Mouse (Mus musculus) hindbrain, embryonic 10.5 days (tissue): ENCODE data around the gene Emc10. TPM values are rescaled to one million over a fixed set of nuclear protein-coding genes. Genes with fewer than 3 reads are reported as not detected.
A peak's percentile ranks its signal among the peaks of the same experiment; 100 is the strongest.

Experiments
- DNase-seq: peaks from one replicate; pipeline ENCODE4 v3.0.0-alpha.2; 2017; ENCODE audit warnings: low spot score
- H3K27ac ChIP-seq: fragments of 300-500 bp; sonication (generic); 2 replicates; pipeline ENCODE4 v1.5.1; 2016; ENCODE audit warnings: mild to moderate bottlenecking, moderate library complexity
- H3K27me3 ChIP-seq: fragments of 300-500 bp; sonication (generic); 2 replicates; pipeline ENCODE4 v1.6.1; 2016; ENCODE audit warnings: mild to moderate bottlenecking; ENCODE audit not compliant: poor library complexity, insufficient read depth, severe bottlenecking
- H3K36me3 ChIP-seq: fragments of 300-500 bp; sonication (generic); 2 replicates; pipeline ENCODE4 v1.6.1; 2016; ENCODE audit warnings: mild to moderate bottlenecking, moderate library complexity
- H3K4me1 ChIP-seq: fragments of 300-500 bp; sonication (generic); replicated peaks from 2 replicates; pipeline ENCODE4 v1.6.1; 2016; ENCODE audit warnings: mild to moderate bottlenecking
- H3K4me3 ChIP-seq: fragments of 300-500 bp; sonication (generic); 2 replicates; pipeline ENCODE4 v1.5.1; 2016; ENCODE audit warnings: mild to moderate bottlenecking, moderate library complexity
- H3K9me3 ChIP-seq: fragments of 300-500 bp; sonication (generic); 2 replicates; pipeline ENCODE4 v1.6.1; 2016; ENCODE audit warnings: mild to moderate bottlenecking, moderate library complexity
- WGBS: fragments of 180-500 bp; shearing (Covaris S2); methylation state at CpG from one replicate; pipeline ENCODE4 v1.1.7; 2016; 5-methylcytosine and 5-hydroxymethylcytosine counted together
- polyA plus RNA-seq: library from polyadenylated mRNA; unstranded; fragments of >200 nt; fragmentation: Nextera tagmentation; extraction: Ambion mirVana; gene quantifications from 2 replicates; pipeline ENCODE4 v1.2.1, GENCODE M21; 2016

Gene Emc10
- polyA plus RNA-seq, 1 experiment from 2014 or later, result 122 TPM

DNA sequence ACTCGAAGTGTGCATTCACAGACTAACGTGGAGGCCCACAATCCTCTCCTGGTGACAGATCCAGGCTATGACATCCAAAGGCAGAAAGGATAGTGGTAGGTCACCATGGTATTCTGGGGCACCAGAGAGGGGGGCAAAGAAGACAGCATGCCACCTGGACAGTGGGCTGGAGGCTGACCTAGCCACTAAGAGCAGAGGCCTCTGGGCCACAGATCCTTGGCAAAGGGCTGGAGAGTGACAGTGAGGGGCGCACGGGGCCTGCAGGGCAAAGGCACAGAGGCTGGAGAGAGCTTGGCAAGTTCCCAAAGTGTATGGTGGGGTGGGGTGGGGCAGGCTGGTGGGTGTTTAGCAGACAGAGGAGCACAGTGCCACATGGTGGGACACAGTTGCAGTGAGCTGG, 6.0 kb downstream of the Emc10 start:
- H3K27ac ChIP-seq, result no peak overlapping the region
- H3K36me3 ChIP-seq, result peaks cover 71% of the 10 kb centered on the region
- DNase-seq, result no peak
- H3K4me1 ChIP-seq, result peaks cover 26% of the 10 kb centered on the region
- 98% methylated on average over 4 of the region's 4 CpGs for WGBS
- no peak overlapping the region for H3K4me3 ChIP-seq
- no peaks in the 10 kb centered on the region for H3K27me3 ChIP-seq
- H3K9me3 ChIP-seq, result no peaks in the 10 kb centered on the region

DNA sequence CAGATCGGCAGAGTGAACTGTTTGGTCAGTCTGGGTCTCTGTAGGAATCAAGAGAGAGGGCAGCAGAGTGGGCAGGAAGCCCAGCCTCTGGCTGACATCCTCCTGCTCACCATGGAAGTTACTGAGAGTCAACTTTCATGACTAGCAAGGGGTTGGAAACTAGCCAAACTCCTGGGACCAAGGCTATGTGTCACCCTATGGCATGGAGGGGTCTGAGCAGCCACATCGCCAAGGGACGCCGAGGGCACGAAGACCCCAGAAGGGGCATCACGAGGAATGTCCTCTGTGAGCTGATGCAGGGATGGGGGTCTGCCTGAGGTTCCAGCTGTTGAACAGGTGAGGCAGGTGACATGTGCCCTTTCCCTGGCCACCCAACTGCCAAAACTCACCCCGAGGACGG, 7.8 kb downstream of the Emc10 start:
- peaks cover 58% of the 10 kb centered on the region for H3K36me3 ChIP-seq
- H3K27me3 ChIP-seq, result no peaks in the 10 kb centered on the region
- no peak overlapping the region for H3K4me3 ChIP-seq
- peaks cover 17% of the 10 kb centered on the region for H3K4me1 ChIP-seq
- no peak overlapping the region for H3K27ac ChIP-seq
- 0 out of 2 replicates have a peak, but pooled peaks cover 3% of the 10 kb centered on the region for H3K9me3 ChIP-seq
- 96% methylated on average over 8 of the region's 8 CpGs for WGBS
- DNase-seq, result no peak

DNA sequence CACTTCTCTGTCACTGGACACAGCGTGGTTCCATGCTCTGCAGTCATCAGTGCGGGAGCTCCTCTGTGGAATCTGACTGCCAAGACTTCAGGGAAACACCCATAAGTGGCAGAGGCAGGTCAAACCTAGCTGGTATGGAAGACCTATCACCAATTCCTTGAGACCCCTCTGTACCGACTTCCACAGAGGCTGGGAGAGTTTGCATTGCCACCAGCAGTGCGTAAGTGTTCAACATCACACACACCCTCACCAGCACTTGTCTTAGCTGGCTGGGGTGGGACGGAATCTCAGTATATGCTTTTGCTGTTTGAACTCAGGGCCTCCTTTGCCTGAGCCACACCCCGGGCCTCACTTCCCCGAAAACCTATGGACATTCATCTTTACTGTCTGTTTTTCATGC, 8.4 kb downstream of the Emc10 start:
- Histone ChIP-seq H3K27ac (no peak overlapping the region), H3K36me3 (peaks cover 52% of the 10 kb centered on the region), H3K27me3 (peaks cover 5% of the 10 kb centered on the region), H3K9me3 (0 out of 2 replicates have a peak, but pooled peaks cover 3% of the 10 kb centered on the region), H3K4me3 (no peak overlapping the region), H3K4me1 (peaks cover 17% of the 10 kb centered on the region)
- no peak for DNase-seq
- WGBS, result 90% methylated on average over 7 of the region's 7 CpGs

DNA sequence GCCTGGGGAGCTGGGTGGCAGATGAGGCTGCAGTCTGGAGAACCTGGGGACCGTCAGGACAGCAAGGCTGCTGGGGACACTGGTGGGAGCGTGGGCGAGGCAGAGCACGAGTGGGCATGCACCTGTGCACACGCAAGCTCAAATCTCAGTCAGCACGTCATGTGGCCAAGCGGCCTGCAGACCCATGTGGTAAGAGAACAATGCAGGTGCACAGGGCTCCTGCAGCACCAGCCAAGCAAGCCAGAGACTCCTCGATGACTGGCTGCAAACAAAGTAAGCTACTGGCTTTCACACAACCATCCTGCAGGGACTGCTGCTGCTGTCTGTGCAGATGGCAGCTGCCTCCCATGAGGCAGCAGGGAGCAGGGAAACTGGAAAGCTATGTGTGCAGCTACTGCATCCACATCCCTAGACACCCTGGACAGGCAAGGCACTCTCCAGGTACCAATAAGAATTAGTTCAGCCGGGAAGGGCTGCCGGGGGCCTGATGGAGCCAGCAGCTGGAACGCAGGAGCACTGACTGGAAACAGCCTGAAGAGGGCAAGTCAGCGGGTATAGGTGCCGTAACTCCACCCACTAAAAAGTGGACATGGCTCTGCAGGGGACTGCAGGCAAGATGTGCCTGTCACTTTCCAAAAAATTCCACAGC, 9.3 kb downstream of the Emc10 start:
- Histone ChIP-seq H3K27me3 (peaks cover 13% of the 10 kb centered on the region), H3K4me3 (no peak overlapping the region), H3K27ac (0 out of 2 replicates have a peak overlapping the region, but pooled peaks have one; percentile 19), H3K9me3 (0 out of 2 replicates have a peak, but pooled peaks cover 3% of the 10 kb centered on the region), H3K4me1 (peaks cover 17% of the 10 kb centered on the region), H3K36me3 (peaks cover 43% of the 10 kb centered on the region)
- WGBS, result 71% methylated on average over 13 of the region's 13 CpGs
- no peak for DNase-seq

DNA sequence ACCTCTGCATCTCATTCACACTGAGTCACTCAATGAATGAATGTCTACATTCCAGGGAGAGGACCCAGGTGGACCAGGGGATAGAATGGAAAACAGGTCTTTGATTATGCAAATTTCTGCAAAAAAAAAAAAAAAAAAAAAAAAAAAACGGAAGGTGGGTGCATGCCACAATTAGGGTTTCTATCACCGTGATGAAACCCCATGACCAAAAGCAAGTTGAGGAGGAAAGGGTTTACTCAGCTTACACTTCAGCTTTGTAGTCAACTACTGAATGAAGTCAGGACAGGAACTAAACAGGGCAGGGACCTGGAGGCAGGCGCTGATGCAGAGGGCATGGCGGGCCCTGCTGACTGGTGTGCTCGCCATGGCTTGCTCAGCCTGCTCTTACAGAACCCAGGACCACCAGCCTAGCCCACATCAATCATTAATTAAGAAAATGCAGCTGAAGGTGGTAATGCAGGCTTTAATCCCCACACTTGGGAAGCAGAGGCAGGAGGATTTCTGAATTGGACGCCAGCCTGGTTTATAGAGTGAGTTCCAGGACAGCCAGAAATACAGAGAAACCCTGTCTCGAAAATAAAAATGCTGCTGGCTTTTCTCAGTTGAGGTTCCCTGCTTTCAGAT, 10.6 kb downstream of the Emc10 start:
- H3K4me1 ChIP-seq, result peaks cover 17% of the 10 kb centered on the region
- peaks cover 29% of the 10 kb centered on the region for H3K36me3 ChIP-seq
- H3K9me3 ChIP-seq, result 0 out of 2 replicates have a peak, but pooled peaks cover 3% of the 10 kb centered on the region
- WGBS, result 76% methylated on average over 7 of the region's 7 CpGs
- H3K27me3 ChIP-seq, result peaks cover 24% of the 10 kb centered on the region
- H3K4me3 ChIP-seq, result no peak overlapping the region
- no peak overlapping the region for H3K27ac ChIP-seq
- no peak for DNase-seq

DNA sequence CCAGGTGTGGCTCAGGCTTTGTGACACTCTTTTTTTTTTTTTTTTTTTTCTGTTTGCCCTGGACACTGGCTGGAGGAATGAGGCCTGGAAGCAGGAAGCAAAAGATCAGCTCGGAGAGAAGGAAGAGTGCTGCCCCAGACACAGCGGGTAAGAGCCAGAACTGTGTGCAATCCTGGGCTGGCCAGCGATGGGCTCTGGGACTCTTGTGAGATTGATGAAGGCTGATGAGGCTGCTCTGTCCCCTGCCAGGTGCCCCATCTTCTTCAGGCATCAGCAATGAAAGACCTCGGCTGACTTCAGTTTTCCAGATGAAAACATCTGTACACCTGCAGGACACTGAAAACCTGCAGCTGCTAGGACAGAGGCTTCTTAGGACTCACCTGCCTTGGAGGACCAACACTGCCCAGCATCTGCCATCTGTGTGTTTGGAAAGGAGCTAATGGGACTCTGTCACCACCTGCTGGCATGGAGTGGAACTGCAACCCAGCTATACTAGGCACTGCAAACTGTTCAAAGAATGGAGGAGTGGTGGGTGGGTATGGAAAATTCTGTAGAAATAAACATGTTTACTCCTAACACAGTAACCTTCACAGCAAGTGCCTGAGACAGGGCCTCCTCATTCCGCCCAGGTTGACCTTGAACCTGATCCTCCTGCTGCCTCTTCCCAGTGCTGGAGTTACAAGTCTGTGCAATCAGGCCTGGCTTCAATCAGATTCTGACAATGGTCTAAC, 11.3 kb downstream of the Emc10 start:
- Histone ChIP-seq H3K4me3 (no peak overlapping the region), H3K36me3 (peaks cover 23% of the 10 kb centered on the region), H3K4me1 (peaks cover 17% of the 10 kb centered on the region), H3K27me3 (peaks cover 31% of the 10 kb centered on the region), H3K9me3 (0 out of 2 replicates have a peak, but pooled peaks cover 3% of the 10 kb centered on the region), H3K27ac (no peak overlapping the region)
- DNase-seq, result peak; percentile 85
- WGBS, result 37% methylated on average over 5 of the region's 5 CpGs

DNA sequence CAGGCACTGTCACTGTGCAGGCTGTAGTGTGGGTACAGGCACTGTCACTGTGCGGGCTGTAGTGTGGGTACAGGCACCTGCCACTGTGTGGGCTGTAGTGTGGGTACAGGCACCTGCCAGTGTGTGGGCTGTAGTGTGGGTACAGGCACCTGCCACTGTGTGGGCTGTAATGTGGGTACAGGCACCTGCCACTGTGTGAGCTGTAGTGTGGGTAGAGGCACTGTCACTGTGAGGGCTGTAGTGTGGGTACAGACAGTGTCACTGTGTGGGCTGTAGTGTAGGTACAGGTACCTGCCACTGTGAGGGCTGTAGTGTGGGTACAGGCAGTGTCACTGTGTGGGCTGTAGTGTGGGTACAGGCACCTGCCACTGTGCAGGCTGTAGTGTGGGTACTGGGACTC, 12.2 kb downstream of the Emc10 start:
- no peak for DNase-seq
- peaks cover 14% of the 10 kb centered on the region for H3K36me3 ChIP-seq
- H3K9me3 ChIP-seq, result 0 out of 2 replicates have a peak, but pooled peaks cover 3% of the 10 kb centered on the region
- H3K4me1 ChIP-seq, result peaks cover 17% of the 10 kb centered on the region
- 94% methylated on average over 1 of the region's 1 CpGs for WGBS
- peaks cover 40% of the 10 kb centered on the region for H3K27me3 ChIP-seq
- no peak overlapping the region for H3K27ac ChIP-seq
- no peak overlapping the region for H3K4me3 ChIP-seq

DNA sequence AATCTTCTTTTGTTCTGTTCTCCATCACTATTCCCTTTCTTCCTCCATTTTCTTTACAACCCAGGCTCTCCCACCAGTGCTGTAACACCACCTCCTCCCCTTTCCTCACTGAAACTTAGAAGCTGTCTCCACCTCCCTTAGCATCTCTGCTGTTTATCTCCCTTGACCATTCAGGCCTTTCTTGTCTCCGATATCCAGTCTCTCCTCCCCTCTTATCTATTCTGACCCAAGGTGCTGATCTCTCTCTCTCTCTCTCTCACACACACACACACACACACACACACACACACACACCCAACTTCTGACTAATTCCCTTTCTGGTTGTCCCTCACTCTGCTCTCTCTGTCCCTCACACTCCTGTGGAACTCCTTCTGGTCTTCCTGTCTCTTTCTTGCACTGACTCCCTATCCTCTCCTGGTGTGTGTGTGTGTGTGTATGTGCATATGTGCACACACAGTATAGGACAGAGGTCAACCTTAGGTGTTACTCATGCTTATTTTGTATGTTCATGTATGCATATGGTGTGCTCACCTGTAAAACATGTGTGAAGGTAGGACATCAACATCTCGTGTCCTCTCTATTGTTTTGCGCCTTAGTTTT, 13.4 kb downstream of the Emc10 start:
- Histone ChIP-seq H3K27me3 (peaks cover 51% of the 10 kb centered on the region), H3K4me1 (peaks cover 17% of the 10 kb centered on the region), H3K4me3 (no peak overlapping the region), H3K36me3 (peaks cover 3% of the 10 kb centered on the region; the same call in 1 of the 2 replicates), H3K27ac (no peak overlapping the region), H3K9me3 (0 out of 2 replicates have a peak, but pooled peaks cover 3% of the 10 kb centered on the region)
- no peak for DNase-seq
- WGBS, result 71% methylated on average over 3 of the region's 3 CpGs

DNA sequence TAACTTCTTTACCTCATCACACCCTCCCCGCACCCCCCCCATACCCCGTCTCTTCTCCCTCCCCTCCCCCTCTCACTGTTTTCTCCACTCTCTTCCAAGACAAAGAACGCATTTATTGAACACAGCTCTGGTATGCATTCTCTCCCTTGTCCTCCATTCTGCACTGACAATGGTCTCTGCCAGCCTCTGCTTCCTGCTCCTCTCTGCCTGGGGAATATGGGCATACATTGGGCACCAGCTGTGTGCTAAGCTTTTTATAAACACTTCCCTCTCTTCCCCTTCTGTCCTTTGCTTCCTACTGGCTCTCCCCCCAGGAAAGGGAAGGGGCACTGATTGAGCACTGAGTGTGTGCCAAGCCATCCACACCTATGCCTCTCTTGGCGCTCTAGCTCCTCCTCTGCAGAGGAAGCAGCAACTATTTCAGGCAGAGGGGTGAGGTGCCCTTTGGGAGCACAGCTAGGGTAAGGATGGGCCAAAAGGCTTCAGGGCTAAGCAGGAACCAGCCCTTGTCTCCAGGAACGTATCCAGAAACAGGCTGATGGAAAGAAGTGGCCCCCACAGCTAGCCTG, 21.2 kb downstream of the Emc10 start:
- Histone ChIP-seq H3K4me1 (peaks cover 54% of the 10 kb centered on the region), H3K27ac (peak overlapping the region; percentile 83), H3K9me3 (no peaks in the 10 kb centered on the region), H3K36me3 (0 out of 2 replicates have a peak, but pooled peaks cover 4% of the 10 kb centered on the region), H3K4me3 (no peak overlapping the region), H3K27me3 (peaks cover 65% of the 10 kb centered on the region)
- DNase-seq, result no peak
- WGBS, result 33% methylated on average over 5 of the region's 5 CpGs

DNA sequence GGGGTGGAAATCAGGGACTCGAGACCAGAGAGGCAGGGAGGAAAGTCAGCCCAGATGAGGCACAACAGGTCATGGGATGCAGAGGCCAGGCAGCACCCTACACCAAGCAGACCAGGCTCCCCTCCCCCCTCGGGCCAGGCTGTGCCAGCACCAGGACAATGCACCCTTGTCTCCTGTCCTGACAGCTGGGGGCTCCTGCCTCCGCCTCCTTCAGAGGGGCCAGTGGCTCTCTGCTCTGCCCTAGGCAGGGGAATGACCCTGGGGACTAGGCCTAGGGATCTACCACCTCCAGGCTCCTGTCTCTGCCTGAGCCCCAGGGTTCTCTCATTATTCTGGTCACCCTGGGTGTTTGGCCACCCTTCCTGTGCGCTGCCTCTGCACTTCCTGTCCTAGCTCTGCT, 21.9 kb downstream of the Emc10 start:
- Histone ChIP-seq H3K9me3 (no peaks in the 10 kb centered on the region), H3K36me3 (0 out of 2 replicates have a peak, but pooled peaks cover 4% of the 10 kb centered on the region), H3K4me3 (0 out of 2 replicates have a peak overlapping the region, but pooled peaks have one; percentile 5), H3K4me1 (peaks cover 61% of the 10 kb centered on the region), H3K27me3 (peaks cover 58% of the 10 kb centered on the region), H3K27ac (peak overlapping the region; percentile 83)
- DNase-seq, result peak; percentile 64
- WGBS, result 18% methylated on average over 4 of the region's 4 CpGs

DNA sequence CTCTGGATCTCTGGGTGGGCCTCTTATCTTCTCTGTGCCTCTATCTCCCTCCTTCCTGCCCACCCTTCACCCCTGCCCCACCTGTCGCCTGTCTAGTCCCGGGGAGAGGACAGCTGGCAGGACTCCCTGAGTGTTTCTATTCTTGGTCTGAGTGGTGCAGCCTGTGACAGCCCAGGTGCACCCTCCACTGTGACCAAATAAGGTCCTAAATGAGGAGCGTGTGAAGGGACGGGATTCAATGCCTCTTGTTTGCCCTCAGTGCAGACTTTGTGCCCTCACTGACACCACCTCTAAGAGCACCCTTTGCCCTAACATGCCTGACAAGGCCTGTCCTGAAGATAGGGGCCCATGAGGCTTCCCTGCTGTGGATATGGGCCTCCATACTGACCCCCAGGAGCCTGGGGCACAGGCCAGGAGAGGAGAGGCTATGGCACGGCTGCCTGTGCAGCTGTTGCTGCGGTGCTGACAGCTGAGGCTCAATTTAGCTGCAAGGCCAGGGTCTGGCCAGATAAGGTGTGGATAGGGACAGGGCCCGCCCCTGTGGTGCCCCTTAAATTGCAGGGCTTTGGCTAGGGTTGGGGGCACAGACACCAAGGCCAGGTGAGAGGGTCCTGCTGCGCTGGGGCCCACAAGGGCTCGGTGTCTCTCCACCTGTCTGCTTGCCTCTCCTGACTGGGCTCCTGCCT, 23.2 kb downstream of the Emc10 start:
- Histone ChIP-seq H3K27ac (peak overlapping the region; percentile 83), H3K36me3 (0 out of 2 replicates have a peak, but pooled peaks cover 4% of the 10 kb centered on the region), H3K4me1 (peaks cover 74% of the 10 kb centered on the region), H3K27me3 (peaks cover 45% of the 10 kb centered on the region), H3K4me3 (no peak overlapping the region), H3K9me3 (no peaks in the 10 kb centered on the region)
- WGBS, result 66% methylated on average over 9 of the region's 9 CpGs
- no peak for DNase-seq

DNA sequence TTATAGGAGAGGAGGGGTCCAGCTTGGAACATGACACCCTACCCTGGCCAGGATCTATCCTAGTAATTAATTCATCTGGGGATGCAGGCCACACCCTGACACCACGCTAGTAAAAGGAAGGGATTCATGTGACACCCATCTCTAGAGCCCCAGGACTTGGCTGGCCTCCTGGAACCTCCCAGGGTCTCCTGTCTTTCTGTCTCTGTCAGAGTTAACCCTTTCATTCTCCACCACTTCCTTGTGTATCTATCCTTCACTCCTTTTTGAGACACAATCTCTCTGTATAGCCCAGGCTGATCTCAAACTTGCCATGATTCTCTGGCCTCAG, 23.8 kb downstream of the Emc10 start:
- Histone ChIP-seq H3K4me1 (peaks cover 76% of the 10 kb centered on the region), H3K27ac (peak overlapping the region; percentile 91)

More for the DNA sequence above, 23.8 kb downstream of the Emc10 start:
- peaks cover 39% of the 10 kb centered on the region for H3K27me3 ChIP-seq
- DNase-seq, result no peak
- 0 out of 2 replicates have a peak, but pooled peaks cover 4% of the 10 kb centered on the region for H3K36me3 ChIP-seq
- 38% methylated on average over 1 of the region's 1 CpGs for WGBS
- H3K9me3 ChIP-seq, result no peaks in the 10 kb centered on the region
- H3K4me3 ChIP-seq, result no peak overlapping the region
